ENCODE assay signal across 13 mouse cellular contexts in the genomic region with DNA sequence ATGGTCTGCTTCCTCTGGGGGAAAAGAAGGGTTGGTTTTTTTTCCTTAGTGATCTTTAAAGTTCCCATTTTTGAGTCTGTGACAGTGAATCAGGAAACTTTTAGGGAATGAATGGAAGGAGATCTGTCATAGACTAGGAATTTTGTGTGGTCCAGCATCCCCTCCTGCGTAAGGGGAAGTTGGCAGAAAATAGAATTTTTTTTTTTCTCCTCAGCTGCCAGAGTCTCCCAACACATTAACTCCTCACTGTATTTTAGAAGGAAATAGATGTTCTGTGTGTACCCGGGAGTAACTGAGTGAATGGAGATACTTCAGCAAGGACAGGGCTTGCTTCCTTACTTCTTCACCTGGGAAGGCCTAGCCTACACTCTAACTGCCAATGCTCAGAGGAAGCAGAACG. TPM values are rescaled to one million over a fixed set of nuclear protein-coding genes. Genes with fewer than 3 reads are reported as not detected.
DNase-seq lines count a peak whose midpoint lies in the region; ATAC-seq and TF ChIP-seq lines count a peak whose summit lies in the region.
"Had no signal": no experiment of that assay in that cellular context is flagged by ENCODE, and none has a peak within 500 bp of the region (broad histone marks: within the 10 kb centered on the region; RNA-seq: fewer than 3 reads in every experiment).

No protein-coding gene starts in this region.

- H3K4me1 ChIP-seq in heart, embryonic 16.5 days (ENCODE audit: control insufficient read depth, insufficient read depth, low read length) = peaks cover 21% of the 10 kb centered on the region
- peaks cover 20 to 45% of the 10 kb centered on the region in 2 experiments for H3K4me1 ChIP-seq in CH12.LX (ENCODE audit: control insufficient read depth in 1 of 2, insufficient read depth in 2 of 2)
- peaks cover 9% of the 10 kb centered on the region; the same call in 1 of the 2 replicates for H3K4me1 ChIP-seq in brown adipose tissue, adult 24 weeks (ENCODE audit: control insufficient read depth, insufficient read depth, insufficient read length, low read length)
- peaks cover 30% of the 10 kb centered on the region for H3K4me1 ChIP-seq in liver, postnatal 0 days (ENCODE audit: insufficient read depth)

- in situ Hi-C loops in CH12.LX (cut with MboI; ENCODE audit: low pct_ligation_motif_present, low pct_unique_long_range_greater_than_20kb, low sequenced_read_pairs) = loop anchor here (5.0 kb wide), 1 partner anchor 34 kb away; no protein-coding TSS in a partner anchor

- no peak overlapping the region for H3K27ac ChIP-seq in heart, embryonic 16.5 days (ENCODE audit: low read length)
- H3K27ac ChIP-seq in CH12.LX (ENCODE audit: insufficient read depth, low read depth) = peak overlapping the region; percentile 84
- H3K27ac ChIP-seq in brown adipose tissue, adult 24 weeks (replicated peaks; ENCODE audit: low read depth, low read length) = 0 out of 2 replicates have a peak overlapping the region, but pooled peaks have one; percentile 47
- peak overlapping the region; percentile 67; the same call in 1 of the 2 replicates for H3K27ac ChIP-seq in liver, postnatal 0 days (ENCODE audit: low read depth)
- H3K27ac ChIP-seq: forebrain, embryonic 10.5 days; hindbrain, embryonic 14.5 days; kidney, postnatal 0 days; neural tube, embryonic 15.5 days had no signal

- WGBS in heart, embryonic 16.5 days = 77% methylated on average over 3 of the region's 3 CpGs
- 49% methylated on average over 3 of the region's 3 CpGs for WGBS in liver, postnatal 0 days (ENCODE audit: insufficient replicate concordance)

- H3K4me2 ChIP-seq in heart, embryonic 16.5 days (ENCODE audit: low read depth, low read length) = peak overlapping the region; percentile 82; the same call in 1 of the 2 replicates
- peak overlapping the region; percentile 31 for H3K4me2 ChIP-seq in CH12.LX (ENCODE audit: insufficient read depth, low read depth, poor library complexity, severe bottlenecking)
- peak overlapping the region; percentile 65 for H3K4me2 ChIP-seq in liver, postnatal 0 days (ENCODE audit: low read depth, low read length)
- H3K4me2 ChIP-seq: hindbrain, embryonic 14.5 days had no signal

- no peaks in the 10 kb centered on the region for H3K27me3 ChIP-seq in heart, embryonic 16.5 days (ENCODE audit: control insufficient read depth, insufficient read depth, low read length)
- H3K27me3 ChIP-seq in CH12.LX (replicated peaks) = no peaks in the 10 kb centered on the region
- no peaks in the 10 kb centered on the region for H3K27me3 ChIP-seq in liver, postnatal 0 days (ENCODE audit: insufficient read depth, low read length)

- H3K36me3 ChIP-seq in heart, embryonic 16.5 days (ENCODE audit: control insufficient read depth, insufficient read depth) = no peaks in the 10 kb centered on the region
- peaks cover 9 to 37% of the 10 kb centered on the region in 2 experiments for H3K36me3 ChIP-seq in CH12.LX (replicated peaks in 1 of 2; ENCODE audit: control insufficient read depth in 1 of 2, insufficient read depth in 1 of 2, low read length in 1 of 2)
- H3K36me3 ChIP-seq in liver, postnatal 0 days (replicated peaks; ENCODE audit: insufficient read depth, low read length) = no peaks in the 10 kb centered on the region
- H3K36me3 ChIP-seq: forebrain, embryonic 10.5 days; neural tube, embryonic 15.5 days had no signal

- TF ChIP-seq POLR2A in CH12.LX (IDR thresholded peaks at IDR 0.05; ENCODE audit: low read depth, low read length) = no peak

- no peak for TF ChIP-seq EP300 in CH12.LX (IDR thresholded peaks at IDR 0.05; ENCODE audit: low read length)
- no peak for TF ChIP-seq EP300 in liver, postnatal 0 days (IDR thresholded peaks at IDR 0.05; ENCODE audit: low read depth)

- dilution Hi-C loops in CH12.LX (cut with MboI; ENCODE audit: extremely low pct_ligation_motif_present, extremely low pct_unique_long_range_greater_than_20kb, low sequenced_read_pairs) = no loop called here

- no peak for DNase-seq in heart, adult 8-10 months (ENCODE audit: low spot score)
- DNase-seq in CH12.LX (ENCODE audit: extremely low read depth) = no peak
- no peak for DNase-seq in liver, postnatal 0 days
- no peak for DNase-seq in adrenal gland, adult 8-10 months

- H3K9me3 ChIP-seq in heart, embryonic 16.5 days (replicated peaks; ENCODE audit: control insufficient read depth, low read length) = no peaks in the 10 kb centered on the region
- no peaks in the 10 kb centered on the region for H3K9me3 ChIP-seq in CH12.LX (replicated peaks; ENCODE audit: low read length)
- no peaks in the 10 kb centered on the region for H3K9me3 ChIP-seq in liver, postnatal 0 days (ENCODE audit: low read length)
- H3K9me3 ChIP-seq: forebrain, embryonic 10.5 days; neural tube, embryonic 15.5 days had no signal

- H3K79me2 ChIP-seq in CH12.LX (replicated peaks; ENCODE audit: control insufficient read depth, extremely low read depth, insufficient read depth, poor library complexity, severe bottlenecking) = peaks cover 71% of the 10 kb centered on the region

- no peak for ATAC-seq in heart, embryonic 16.5 days (replicated peaks; ENCODE audit: extremely low read depth, insufficient read depth, low FRiP score)
- ATAC-seq in liver, postnatal 0 days = no peak
- ATAC-seq in inflammation-experienced regulatory T-cells, adult 6 months = no peak
- ATAC-seq: activated CD4-positive, CD25-positive, alpha-beta regulatory T cell, adult 4 months; midbrain, embryonic 16.5 days had no signal

- H3K9ac ChIP-seq in heart, embryonic 16.5 days (ENCODE audit: low read length) = no peak overlapping the region
- peak overlapping the region; percentile 80 for H3K9ac ChIP-seq in CH12.LX (ENCODE audit: insufficient read depth, low read depth)
- H3K9ac ChIP-seq in liver, postnatal 0 days (replicated peaks) = no peak overlapping the region
- H3K9ac ChIP-seq: hindbrain, embryonic 14.5 days; neural tube, embryonic 15.5 days had no signal

- TF ChIP-seq CTCF in CH12.LX (conservative IDR thresholded peaks at IDR 0.05 in 1 of 2, IDR thresholded peaks at IDR 0.05 in 1 of 2; ENCODE audit: low read depth in 2 of 2, low read length in 2 of 2) = no peak
- no peak for TF ChIP-seq CTCF in liver, postnatal 0 days (IDR thresholded peaks at IDR 0.05; ENCODE audit: low read depth)

- no peak overlapping the region for H3K4me3 ChIP-seq in heart, embryonic 16.5 days (ENCODE audit: low read length)
- peak overlapping the region; percentile 65 to 97 (median 83) for H3K4me3 ChIP-seq in CH12.LX (replicated peaks in 1 of 3; ENCODE audit: low read depth in 2 of 3, low read length in 2 of 3, poor library complexity in 1 of 3)
- no peak overlapping the region; the same call in 1 of the 2 replicates for H3K4me3 ChIP-seq in brown adipose tissue, adult 24 weeks (ENCODE audit: insufficient read depth, low read depth, low read length)
- peak overlapping the region; percentile 62 for H3K4me3 ChIP-seq in liver, postnatal 0 days (ENCODE audit: low read depth, low read length)
- H3K4me3 ChIP-seq: forebrain, embryonic 10.5 days; neural tube, embryonic 15.5 days had no signal

- no peak for TF ChIP-seq RAD21 in CH12.LX (IDR thresholded peaks at IDR 0.05; ENCODE audit: low read depth, low read length)

TF ChIP-seq in CH12.LX, 34 proteins besides CTCF, POLR2A, EP300 and RAD21:
- TF ChIP-seq ZNF384 (IDR thresholded peaks at IDR 0.05; ENCODE audit: low read depth, low read length) (0 out of 2 replicates have a peak, but pooled peaks have one; percentile 20), CHD1 (IDR thresholded peaks at IDR 0.05; ENCODE audit: low read depth, low read length) (0 out of 2 replicates have a peak, but pooled peaks have one; percentile 48), PAX5 (IDR thresholded peaks at IDR 0.05; ENCODE audit: low read length) (no peak), NELFE (IDR thresholded peaks at IDR 0.05; ENCODE audit: low read depth, low read length) (no peak), MEF2A (IDR thresholded peaks at IDR 0.05; ENCODE audit: borderline replicate concordance, low read depth, low read length) (no peak)

RNA-seq across cellular contexts. Expression of a gene that starts 2.9 kb away (rescaled TPM):
- polyA plus RNA-seq in heart, embryonic 16.5 days (2015; fragmentation: Nextera tagmentation; extraction: Ambion mirVana) = 17.3 and 19.1 TPM in 2 replicates
- 1 to 10 TPM; 5.6 to 9.5 (median 6.8) TPM for total RNA-seq in heart, adult 8-10 months (2022)
- total RNA-seq in CH12.LX (2012; rRNA removed) = 122 and 153 TPM in 2 replicates
- total RNA-seq in CH12.LX (2014; rRNA removed) = 93.3 and 112 TPM in 2 replicates
- 95.3 and 102 TPM in 2 replicates for polyA plus RNA-seq in CH12.LX (2012; ENCODE audit: insufficient read length, low read depth)
- polyA plus RNA-seq in brown adipose tissue, adult 24 weeks (2012; ENCODE audit: insufficient read depth, insufficient read length, missing spikeins) = 2.5 and 4.8 TPM in 2 replicates
- polyA plus RNA-seq in liver, postnatal 0 days (2015; fragmentation: Nextera tagmentation; extraction: Ambion mirVana) = 14.1 and 15.2 TPM in 2 replicates
- 10 to 100 TPM; 38.3 to 83.6 (median 56.9) TPM for total RNA-seq in adrenal gland, adult 8-10 months (2022)
- polyA plus RNA-seq in inflammation-experienced regulatory T-cells, adult 6 months (2017; shearing (Covaris generic)) = 100 to 1,000 TPM in 1 of 3 experiments, 10 to 100 TPM in 2; 91.0 to 119 (median 94.0) TPM

Comparison
In these comparisons a context has a peak if more than half of its experiments do, and no peak if none do; other contexts are left out.
1. H3K4me2 ChIP-seq: peak in every context shown above with its lines; median percentile 82 in heart, embryonic 16.5 days; 65 in liver, postnatal 0 days; 31 in CH12.LX.
2. H3K4me3 ChIP-seq: peak in CH12.LX (3 of 3) and liver, postnatal 0 days (single experiment); none in heart, embryonic 16.5 days (single experiment) and brown adipose tissue, adult 24 weeks (single experiment).